Mouse (Mus musculus) kidney, postnatal 25 days (tissue): ENCODE measurements around the gene Gm20696.
A peak's percentile ranks its signal among the peaks of the same experiment; 100 is the strongest.

Experiments
- DNase-seq, 2 experiments: peaks; one replicate each; pipeline ENCODE4 v3.0.0; 2021; ENCODE audit warnings: mixed read lengths in 2 of 2

Gene Gm20696

GRCm38 (mm10) chr6:99621167-99621566, 45.4 kb downstream of the Gm20696 start:
- DNase-seq = no peak

- no peak for DNase-seq
Measured at GRCm38 (mm10) chr6:99620471-99620870, 46.1 kb downstream of the Gm20696 start.

DNA sequence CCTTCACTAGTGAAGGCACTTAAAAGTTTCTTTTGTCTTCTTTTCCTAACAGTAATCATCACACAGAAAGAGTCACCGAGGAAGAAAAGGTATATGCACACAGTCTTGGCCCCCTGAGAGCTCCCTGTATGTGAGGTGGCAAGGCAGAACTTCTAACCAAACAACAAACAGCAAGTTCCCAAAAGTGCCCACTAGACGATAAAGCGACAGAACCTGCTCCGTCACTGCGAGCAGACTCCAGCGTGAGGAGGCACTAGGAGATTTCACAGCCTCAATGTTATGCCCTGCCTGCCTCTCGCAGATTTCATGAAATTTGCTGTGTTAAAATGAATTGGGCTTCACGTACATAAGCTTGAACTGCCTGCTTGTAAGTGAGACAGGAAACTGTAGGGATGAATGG, 46.6 kb downstream of the Gm20696 start:
- DNase-seq = no peak

GRCm38 (mm10) chr6:99619466-99619865, 47.1 kb downstream of the Gm20696 start:
- peak; percentile 7 to 65 for DNase-seq

DNA sequence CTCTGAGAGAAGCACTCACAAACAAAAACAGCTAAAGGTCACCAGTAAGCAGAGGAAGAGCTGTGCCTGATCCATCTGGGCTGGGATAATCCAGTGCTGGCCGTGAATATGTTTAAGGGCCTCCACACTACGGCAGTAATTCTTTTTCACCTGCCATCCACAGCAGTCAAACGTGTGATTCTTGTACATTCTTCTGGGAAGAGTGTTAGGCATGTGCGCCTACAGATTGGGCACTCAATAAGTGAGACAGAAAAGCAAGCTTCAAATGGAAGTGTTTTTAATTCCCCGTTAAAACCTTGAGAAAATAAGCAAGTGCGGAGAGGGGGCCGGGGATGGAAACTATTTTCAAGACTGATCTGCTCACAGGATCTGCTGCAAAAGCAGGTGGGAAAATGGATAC, 48.7 kb downstream of the Gm20696 start:
- DNase-seq = no peak

- no peak for DNase-seq
Measured at GRCm38 (mm10) chr6:99617415-99617814, 49.2 kb downstream of the Gm20696 start.

DNA sequence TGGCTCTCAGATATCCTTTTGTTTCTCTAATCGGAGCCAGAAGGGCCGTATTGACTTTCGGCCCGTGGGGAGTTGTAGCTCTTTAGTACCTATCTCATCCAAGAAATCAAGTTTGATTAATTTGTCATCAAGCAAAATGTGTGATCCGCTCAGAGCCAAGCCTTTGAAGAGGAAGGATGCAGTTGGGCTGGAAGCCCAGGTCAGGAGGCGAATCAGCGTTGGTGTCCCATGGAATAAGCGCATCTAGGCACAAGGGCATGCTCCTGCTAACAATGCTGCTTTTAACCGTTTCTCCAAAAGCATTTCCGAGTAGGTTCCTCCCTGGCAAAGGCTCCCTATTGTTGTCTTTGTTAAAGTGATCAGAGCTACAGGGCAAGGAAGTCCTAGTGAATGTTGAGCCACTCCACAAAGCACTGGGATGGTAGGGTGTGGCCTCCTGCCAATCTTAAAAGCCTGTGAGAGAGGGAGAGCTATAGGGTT, 51.3 kb downstream of the Gm20696 start:
- peak; percentile 38 to 67 for DNase-seq

- DNase-seq = no peak
Measured at GRCm38 (mm10) chr6:99614566-99615271, 51.9 kb downstream of the Gm20696 start.

DNA sequence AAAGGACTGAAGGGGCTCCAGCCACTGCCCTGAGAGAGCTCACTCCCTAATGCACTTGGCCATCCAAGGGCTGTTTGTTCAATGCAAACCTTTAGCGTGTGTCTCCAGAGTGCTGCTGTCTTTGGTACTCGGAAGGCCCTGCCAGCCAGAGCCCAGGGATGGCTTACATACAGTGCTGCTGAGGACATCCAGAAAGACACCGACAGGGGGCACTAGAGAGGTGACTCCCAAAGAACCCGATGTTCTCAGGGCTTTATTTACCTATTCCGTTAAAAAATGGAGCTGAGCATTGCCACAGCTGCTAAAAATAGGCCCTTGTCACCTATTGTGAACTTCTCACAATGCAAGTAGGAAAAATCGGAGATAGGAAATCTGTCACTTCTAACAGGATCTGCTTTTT, 54.7 kb downstream of the Gm20696 start:
- DNase-seq = peak in 1 of 2 experiments; percentile 17

DNA sequence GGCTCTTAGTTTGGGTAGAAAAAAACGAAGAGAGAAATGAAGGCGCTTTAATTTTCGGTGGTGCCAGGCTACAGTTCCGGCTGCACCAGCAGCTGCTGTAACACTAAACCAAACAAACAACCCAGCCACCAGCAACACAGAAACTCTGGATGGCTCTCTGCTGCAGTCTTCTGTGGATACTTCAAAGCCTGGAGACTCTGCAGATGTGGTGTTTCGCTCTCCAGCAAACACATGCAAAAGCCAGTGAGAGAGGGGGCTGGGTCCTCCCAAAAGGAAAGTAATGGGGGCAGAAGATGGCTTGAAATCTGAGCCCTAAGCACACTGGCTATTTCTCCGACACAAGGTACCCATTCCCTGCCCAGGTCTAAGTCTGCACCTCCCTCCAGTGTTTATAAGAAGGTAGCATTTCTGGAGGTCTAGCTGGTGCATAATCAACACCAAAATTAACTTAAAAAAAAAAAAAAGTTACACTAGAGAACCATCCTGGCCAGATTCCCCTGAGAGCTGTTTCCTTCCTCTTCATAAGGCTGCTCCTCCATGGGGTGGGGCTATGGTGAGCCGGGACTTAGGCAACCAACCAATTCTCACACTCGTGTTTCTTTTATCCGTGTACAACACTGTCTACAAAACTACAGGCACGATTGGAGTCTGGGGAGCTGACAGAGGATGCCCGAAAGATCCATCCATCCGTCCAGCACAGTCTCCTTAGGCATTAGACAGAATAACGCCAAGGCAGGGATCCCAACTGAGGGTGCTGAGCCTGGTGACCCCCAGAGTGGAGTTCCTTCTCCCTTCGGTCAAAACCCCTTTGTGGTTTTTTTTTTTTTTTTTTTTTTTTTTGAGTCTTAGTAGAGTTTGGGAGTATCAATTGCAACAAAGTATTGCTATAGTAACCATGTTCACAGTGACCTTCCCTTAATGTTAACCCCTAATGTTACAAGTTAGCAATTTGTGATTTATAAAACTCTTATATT, 55.9 kb downstream of the Gm20696 start:
- DNase-seq = peak in 1 of 2 experiments; percentile 54

DNA sequence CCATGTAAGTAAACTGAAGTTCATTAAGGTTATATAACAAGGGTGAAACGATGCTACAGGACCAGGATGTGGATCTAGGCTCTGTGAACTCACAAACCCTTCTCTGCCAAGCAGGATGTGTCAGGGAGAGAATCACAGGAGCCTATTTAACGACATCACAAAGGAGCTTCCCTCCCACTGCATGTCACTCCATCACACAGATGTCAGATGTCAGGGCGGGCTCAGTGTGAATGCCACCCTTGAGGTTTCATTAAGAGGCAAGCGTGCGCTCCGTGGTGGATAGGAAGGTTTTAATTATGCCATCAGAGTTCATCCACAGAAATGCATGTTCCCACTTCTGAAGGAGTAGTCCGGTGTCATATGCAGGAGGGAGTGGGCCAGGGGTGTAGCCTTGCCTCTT, 60.5 kb downstream of the Gm20696 start:
- no peak for DNase-seq

- DNase-seq = peak in 1 of 2 experiments; percentile 33
Measured at GRCm38 (mm10) chr6:99604758-99605157, 61.8 kb downstream of the Gm20696 start.

DNA sequence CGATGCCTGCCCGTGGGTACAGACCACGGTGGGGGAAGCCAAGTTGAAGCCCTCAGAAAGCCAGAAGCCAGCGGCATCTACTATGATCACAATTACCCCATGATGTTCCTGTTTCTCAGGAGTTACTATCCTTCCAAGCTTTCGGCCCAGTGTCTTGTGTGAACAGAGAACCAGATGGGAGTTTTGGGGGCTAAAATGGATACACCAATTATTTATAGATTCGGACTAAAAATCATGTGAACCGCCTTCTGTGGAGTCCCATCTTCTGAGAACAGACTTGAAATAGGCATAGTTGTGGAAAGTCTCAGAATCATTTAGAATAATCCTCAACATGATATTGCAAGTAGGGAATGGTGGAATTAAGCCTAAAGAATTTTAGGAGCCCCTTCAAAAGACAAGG, 64.2 kb downstream of the Gm20696 start:
- DNase-seq = no peak

DNA sequence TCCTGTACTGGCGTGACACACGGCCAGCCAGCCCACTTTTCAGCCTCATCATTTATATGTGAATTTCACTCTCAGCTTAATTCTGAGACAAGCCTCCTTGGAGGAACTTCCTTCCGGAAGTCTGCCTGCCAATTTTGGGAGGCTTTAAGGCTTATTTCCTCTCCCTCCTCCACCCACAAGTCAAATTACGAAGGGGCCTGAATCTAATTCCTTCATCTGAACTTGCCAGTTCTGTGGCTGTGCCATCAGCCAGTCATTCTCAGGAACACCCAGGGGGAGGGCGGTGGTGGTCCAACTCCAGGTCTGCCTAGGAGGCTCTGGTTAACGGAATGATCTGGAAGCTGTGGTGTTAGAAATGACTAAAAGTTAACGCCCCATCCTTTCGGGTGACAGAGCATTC, 65.7 kb downstream of the Gm20696 start:
- DNase-seq = peak in 1 of 2 experiments; percentile 19

DNA sequence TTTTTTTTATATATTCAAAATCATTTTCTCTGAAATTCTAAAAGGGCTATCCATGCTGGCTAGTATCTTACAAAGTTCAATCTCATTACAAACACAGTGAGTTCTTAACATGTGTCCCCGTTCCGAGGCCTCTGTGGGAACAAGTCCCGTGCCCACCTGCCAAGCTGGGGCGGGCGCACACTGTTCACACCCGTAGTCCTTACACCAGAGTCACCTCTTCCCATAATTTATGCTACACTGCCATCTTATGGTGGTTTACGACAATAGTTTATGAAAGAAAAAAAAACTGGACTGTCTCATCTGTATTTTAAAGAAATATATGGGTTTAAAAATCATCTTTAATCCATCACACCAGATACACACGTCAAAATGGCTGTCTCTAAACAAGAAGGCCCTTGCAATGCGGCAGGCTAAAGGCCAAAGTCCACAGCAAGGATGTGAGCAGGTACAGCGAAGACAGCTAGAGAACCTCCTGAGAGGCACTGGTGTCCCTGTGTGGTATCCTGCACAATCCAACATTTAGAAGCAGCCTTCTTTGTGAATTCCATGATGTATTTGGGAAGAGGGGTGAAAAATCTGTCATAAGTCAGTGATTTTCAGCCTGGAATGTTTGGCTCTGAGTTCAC, 66.3 kb downstream of the Gm20696 start:
- DNase-seq = peak; percentile 18 to 49

- no peak for DNase-seq
Measured at GRCm38 (mm10) chr6:99599651-99600050, 66.9 kb downstream of the Gm20696 start.

DNA sequence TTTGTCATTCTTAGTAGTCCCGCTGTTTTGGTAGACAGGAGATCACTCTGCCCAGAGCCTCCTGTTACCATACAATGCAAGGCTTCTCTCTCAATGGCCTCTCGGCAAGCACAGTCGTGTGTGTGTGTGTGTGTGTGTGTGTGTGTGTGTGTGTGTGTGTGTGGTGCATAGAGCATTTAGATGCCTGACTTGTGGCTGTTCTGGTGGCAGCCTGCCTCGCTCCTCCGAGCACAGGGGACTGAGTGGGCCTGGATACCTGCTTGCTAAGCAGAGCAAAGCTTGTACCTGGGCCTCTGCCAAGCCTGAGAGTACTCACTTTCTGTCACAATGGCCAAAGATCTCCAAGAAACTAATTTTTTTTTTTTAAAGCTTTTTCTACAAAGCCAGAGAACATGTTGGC, 67.4 kb downstream of the Gm20696 start:
- DNase-seq = peak; percentile 56

DNA sequence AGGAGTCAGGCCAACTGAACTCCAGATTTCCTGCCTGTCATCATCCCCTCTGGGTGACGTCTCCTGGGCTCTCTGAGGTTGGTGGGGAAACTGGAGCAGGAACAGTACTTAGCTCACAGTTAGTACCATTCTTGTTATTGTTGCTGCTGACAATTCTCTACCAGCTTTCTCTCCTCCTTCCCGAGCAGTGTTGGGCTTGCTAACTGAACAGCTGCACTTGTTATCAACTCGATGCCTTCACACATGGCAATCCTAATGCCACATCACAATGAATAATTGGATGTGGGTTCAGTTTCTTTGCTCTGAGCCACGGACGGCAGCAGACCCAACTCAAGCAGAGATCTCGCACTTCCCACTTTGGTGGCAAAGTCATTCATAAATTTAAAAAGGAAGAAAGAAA, 89.6 kb downstream of the Gm20696 start:
- no peak for DNase-seq

GRCm38 (mm10) chr6:99575633-99576032, 91.0 kb downstream of the Gm20696 start:
- no peak for DNase-seq

- no peak for DNase-seq
Measured at GRCm38 (mm10) chr6:99573343-99573742, 93.3 kb downstream of the Gm20696 start.

GRCm38 (mm10) chr6:99572071-99572470, 94.5 kb downstream of the Gm20696 start:
- no peak for DNase-seq

DNA sequence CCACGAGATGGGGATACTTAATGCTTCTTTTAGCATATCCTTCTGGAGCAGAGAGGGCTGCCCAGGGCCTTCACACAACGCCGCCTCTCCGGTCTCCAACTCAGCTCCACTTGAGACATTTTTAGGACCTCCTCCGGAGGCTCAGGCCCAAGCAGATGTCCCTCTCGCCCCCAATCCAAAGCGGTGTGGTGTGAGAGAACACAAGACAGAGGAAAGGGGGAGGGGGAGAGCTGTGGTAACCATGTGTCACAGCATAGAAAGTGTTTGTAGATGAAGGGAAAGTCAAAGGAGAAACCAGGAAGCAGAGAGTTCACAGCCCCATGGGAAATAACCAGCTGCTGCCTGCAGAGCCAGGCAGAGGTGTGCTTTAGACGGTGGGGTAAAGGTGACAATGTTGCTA, 99.7 kb downstream of the Gm20696 start:
- DNase-seq = no peak

DNA sequence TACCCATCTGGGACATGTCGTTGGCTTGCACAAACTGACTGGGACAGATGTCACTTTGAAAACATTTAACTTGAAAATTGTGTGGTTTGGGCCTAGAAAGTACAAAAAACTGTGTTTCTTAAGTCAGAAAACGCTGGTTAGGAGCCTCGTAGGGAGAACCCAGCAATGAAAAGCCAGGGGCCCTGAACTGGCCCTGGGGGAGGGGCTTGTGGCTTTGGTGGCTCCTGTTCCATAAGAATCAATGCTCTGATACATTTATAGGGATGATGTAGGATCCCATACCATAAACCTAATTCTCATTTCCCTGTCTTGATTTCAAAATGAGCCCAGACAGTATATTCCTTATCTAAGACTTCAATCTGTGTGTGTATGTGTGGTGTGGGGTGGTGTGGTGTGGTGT, 101.8 kb downstream of the Gm20696 start:
- DNase-seq = no peak
